Mouse (Mus musculus) thymus, adult 2 months (tissue): Measurements from ENCODE around the gene Lrrn4cl.

Source experiments
- CTCF ChIP-seq: fragments of 200-500 bp; IDR thresholded peaks from 2 replicates; pipeline ENCODE4 v1.5.1; 2012; ENCODE audit warnings: mild to moderate bottlenecking, control low read depth, low read length, moderate library complexity, borderline replicate concordance; ENCODE audit not compliant: control insufficient read depth, poor library complexity, insufficient read depth; ENCODE audit errors: extremely low read depth
- POLR2A ChIP-seq: fragments of 200-500 bp; IDR thresholded peaks from 2 replicates; pipeline ENCODE4 v1.6.1; 2012; ENCODE audit warnings: mild to moderate bottlenecking, low read length, control low read depth, moderate library complexity; ENCODE audit not compliant: control insufficient read depth, poor library complexity, insufficient read depth; ENCODE audit errors: extremely low read depth

- TF ChIP-seq CTCF: no peak
- TF ChIP-seq POLR2A: peak; percentile 88
Observed at GRCm38 (mm10) chr19:8888511-8889385, 38.2 kb downstream of the Lrrn4cl start, which contains the start of the genes 1810009A15Rik and Gm49416.
